Mouse (Mus musculus): ENCODE data around the gene Snd1.
"Not testable (repeated sequence)": the region's sequence is repeated elsewhere in the genome, so short reads cannot be mapped to it uniquely, and the experiment has no call there.

The Snd1 gene

GRCm38 (mm10) chr6:28486008-28486407 is 11.1 kb downstream of the Snd1 start:
- DNase-seq (ENCODE audit: low read depth, low spot score), result no peak

GRCm38 (mm10) chr6:28486471-28486870 is 11.5 kb downstream of the Snd1 start:
- DNase-seq (ENCODE audit: low read depth, low spot score), result no peak

GRCm38 (mm10) chr6:28486905-28487304 is 12.0 kb downstream of the Snd1 start:
- DNase-seq (ENCODE audit: low read depth, low spot score), result no peak

- no peak for DNase-seq (ENCODE audit: low read depth, low spot score)
Measured at GRCm38 (mm10) chr6:28488204-28488851, 13.4 kb downstream of the Snd1 start.

GRCm38 (mm10) chr6:28490612-28491011 is 15.7 kb downstream of the Snd1 start:
- DNase-seq (ENCODE audit: low read depth, low spot score), result no peak

- no peak for DNase-seq (ENCODE audit: low read depth, low spot score)
Measured at GRCm38 (mm10) chr6:28491198-28491597, 16.3 kb downstream of the Snd1 start.

- DNase-seq (ENCODE audit: low read depth, low spot score), result no peak
Measured at GRCm38 (mm10) chr6:28497837-28498236, 22.9 kb downstream of the Snd1 start.

- no peak for DNase-seq (ENCODE audit: low read depth, low spot score)
Measured at GRCm38 (mm10) chr6:28502576-28502975, 27.6 kb downstream of the Snd1 start.

GRCm38 (mm10) chr6:28503148-28503547 is 28.2 kb downstream of the Snd1 start:
- no peak for DNase-seq (ENCODE audit: low read depth, low spot score)

GRCm38 (mm10) chr6:28504611-28505010 is 29.7 kb downstream of the Snd1 start:
- DNase-seq (ENCODE audit: low read depth, low spot score), result no peak

- DNase-seq (ENCODE audit: low read depth, low spot score), result no peak
Measured at GRCm38 (mm10) chr6:28507759-28508158, 32.8 kb downstream of the Snd1 start.

GRCm38 (mm10) chr6:28514195-28514594 is 39.3 kb downstream of the Snd1 start:
- DNase-seq (ENCODE audit: low read depth, low spot score), result no peak

- DNase-seq (ENCODE audit: low read depth, low spot score), result no peak
Measured at GRCm38 (mm10) chr6:28514830-28515350, 40.0 kb downstream of the Snd1 start.

- DNase-seq (ENCODE audit: low read depth, low spot score), result no peak
Measured at GRCm38 (mm10) chr6:28516618-28517017, 41.7 kb downstream of the Snd1 start.

GRCm38 (mm10) chr6:28517050-28517449 is 42.1 kb downstream of the Snd1 start:
- no peak for DNase-seq (ENCODE audit: low read depth, low spot score)

GRCm38 (mm10) chr6:28519426-28519825 is 44.5 kb downstream of the Snd1 start:
- no peak for DNase-seq (ENCODE audit: low read depth, low spot score)

GRCm38 (mm10) chr6:28520787-28521186 is 45.8 kb downstream of the Snd1 start:
- not testable (repeated sequence) for DNase-seq (ENCODE audit: low read depth, low spot score)

GRCm38 (mm10) chr6:28521416-28521815 is 46.5 kb downstream of the Snd1 start:
- no peak for DNase-seq (ENCODE audit: low read depth, low spot score)

GRCm38 (mm10) chr6:28525589-28525988 is 50.6 kb downstream of the Snd1 start:
- no peak for DNase-seq (ENCODE audit: low read depth, low spot score)

- DNase-seq (ENCODE audit: low read depth, low spot score), result no peak
Measured at GRCm38 (mm10) chr6:28527459-28527858, 52.5 kb downstream of the Snd1 start.

GRCm38 (mm10) chr6:28528208-28528607 is 53.3 kb downstream of the Snd1 start:
- no peak for DNase-seq (ENCODE audit: low read depth, low spot score)

- no peak for DNase-seq (ENCODE audit: low read depth, low spot score)
Measured at GRCm38 (mm10) chr6:28536464-28536863, 61.5 kb downstream of the Snd1 start.

GRCm38 (mm10) chr6:28537851-28538527 is 63.0 kb downstream of the Snd1 start:
- DNase-seq (ENCODE audit: low read depth, low spot score), result no peak
